Mouse (Mus musculus): ENCODE results near the gene Actg1.

DNA sequence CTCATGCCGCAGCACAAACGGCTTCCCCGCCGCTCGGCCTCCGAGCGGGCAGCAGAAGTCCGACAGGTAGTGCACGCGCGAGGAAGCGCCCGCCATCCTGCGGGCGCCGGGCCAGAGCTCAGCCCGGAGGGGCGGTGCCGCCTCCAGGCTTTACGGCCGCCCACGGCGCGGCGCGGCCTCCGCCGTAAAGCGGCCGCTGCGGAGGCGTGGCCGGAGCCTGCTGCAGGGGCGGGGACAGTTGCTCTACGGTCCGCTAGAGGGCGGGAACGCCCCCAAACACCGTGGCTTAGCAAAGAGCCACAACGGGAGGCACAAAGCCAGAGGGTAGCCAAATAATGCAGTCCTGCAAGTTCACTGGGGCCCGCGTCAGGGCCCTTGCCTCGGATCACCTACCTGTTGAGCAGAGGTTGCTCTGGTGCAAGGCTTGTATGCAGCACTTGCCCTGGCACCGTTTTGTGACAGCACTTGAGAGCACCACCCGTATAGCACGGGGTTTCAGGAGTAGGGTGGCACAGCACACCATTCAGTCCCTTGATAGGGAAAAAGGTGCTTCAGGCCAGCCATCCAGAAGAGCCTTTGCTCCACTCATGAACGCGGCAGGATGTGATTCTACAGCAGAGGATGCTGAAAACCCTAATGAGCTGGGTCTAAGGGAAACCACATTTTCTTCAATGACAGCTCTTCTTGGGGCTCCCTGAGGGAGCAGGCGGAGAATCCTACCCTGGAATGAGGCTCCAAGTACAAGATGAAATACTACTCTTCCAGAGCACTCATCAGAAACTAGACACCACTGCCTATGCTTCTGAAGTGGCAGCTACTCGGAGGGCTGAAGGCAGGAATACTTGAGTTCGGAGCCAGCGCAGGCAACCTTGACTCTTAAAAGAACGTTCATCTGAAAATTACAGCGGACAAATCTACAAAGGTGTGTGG is 30.5 kb upstream of the Actg1 start, which contains the start of gene Faap100:
- peak; percentile 69 for TF ChIP-seq POLR2A (IDR thresholded peaks at IDR 0.05; ENCODE audit: low read depth, low read length)
- TF ChIP-seq CTCF (IDR thresholded peaks at IDR 0.05; ENCODE audit: extremely low read depth, insufficient read depth, insufficient read length, insufficient replicate concordance), result peak; percentile 65; the same call in 1 of the 2 replicates
